24 mouse cellular contexts compared by ENCODE assay signal in genomic region chr4:149578085-149578681, GRCm38 (mm10). TPM values are rescaled to one million over a fixed set of nuclear protein-coding genes. Genes with fewer than 3 reads are reported as not detected.
A peak's percentile ranks its signal among the peaks of the same experiment; 100 is the strongest.
DNase-seq lines count a peak whose midpoint lies in the region; ATAC-seq lines count a peak whose summit lies in the region.
"Had no signal": no experiment of that assay in that cellular context is flagged by ENCODE, and none has a peak within 500 bp of the region (broad histone marks: within the 10 kb centered on the region; RNA-seq: fewer than 3 reads in every experiment).

No protein-coding gene starts in this region.

- WGBS in embryonic facial prominence, embryonic 12.5 days: 71% methylated on average over 13 of the region's 13 CpGs
- 81% methylated on average over 13 of the region's 13 CpGs for WGBS in embryonic facial prominence, embryonic 10.5 days
- 63% methylated on average over 13 of the region's 13 CpGs for WGBS in hindbrain, embryonic 14.5 days
- WGBS in hindbrain, embryonic 10.5 days: 81% methylated on average over 13 of the region's 13 CpGs
- 53% methylated on average over 13 of the region's 13 CpGs for WGBS in neural tube, embryonic 13.5 days

- H3K36me3 ChIP-seq in embryonic facial prominence, embryonic 12.5 days: no peaks in the 10 kb centered on the region
- no peaks in the 10 kb centered on the region for H3K36me3 ChIP-seq in embryonic facial prominence, embryonic 10.5 days (replicated peaks)
- H3K36me3 ChIP-seq in hindbrain, embryonic 14.5 days (replicated peaks; ENCODE audit: control insufficient read depth, insufficient read depth): no peaks in the 10 kb centered on the region
- no peaks in the 10 kb centered on the region for H3K36me3 ChIP-seq in hindbrain, embryonic 10.5 days
- H3K36me3 ChIP-seq in neural tube, embryonic 13.5 days: no peaks in the 10 kb centered on the region
- H3K36me3 ChIP-seq: heart, embryonic 13.5 days; liver, embryonic 12.5 days; midbrain, embryonic 12.5 days had no signal

- DNase-seq in embryonic facial prominence, embryonic 10.5 days (ENCODE audit: low spot score): no peak
- no peak for DNase-seq in hindbrain, embryonic 14.5 days (ENCODE audit: low spot score)
- DNase-seq in hindbrain, embryonic 10.5 days (ENCODE audit: low spot score): no peak
- no peak for DNase-seq in neural tube, embryonic 10.5 days (ENCODE audit: extremely low spot score, low spot score)
- no peak for DNase-seq in ovary, postnatal 10 days (ENCODE audit: low spot score)
- DNase-seq: adrenal gland, postnatal 14 days; cerebellum, adult 11-12 months; cerebellum, postnatal 36 days; gastrocnemius, postnatal 14 days; heart, adult 18-20 months; kidney, adult 8-10 months; kidney, postnatal 14 days; lung, adult 2 months; lung, postnatal 36 days; right cerebral cortex, postnatal 14 days; spleen, adult 18-20 months; thymus, postnatal 25 days had no signal

- H3K4me2 ChIP-seq in embryonic facial prominence, embryonic 12.5 days (replicated peaks): no peak overlapping the region
- H3K4me2 ChIP-seq in hindbrain, embryonic 14.5 days (replicated peaks): no peak overlapping the region
- H3K4me2 ChIP-seq in neural tube, embryonic 13.5 days: no peak overlapping the region
- H3K4me2 ChIP-seq: heart, embryonic 13.5 days; liver, embryonic 12.5 days; midbrain, embryonic 12.5 days had no signal

- ATAC-seq in embryonic facial prominence, embryonic 12.5 days (ENCODE audit: insufficient number of reproducible peaks, insufficient read depth, low FRiP score, low TSS enrichment): no peak
- 0 out of 2 replicates have a peak, but pooled peaks have one; percentile 9 for ATAC-seq in hindbrain, embryonic 14.5 days (ENCODE audit: low FRiP score)
- ATAC-seq in neural tube, embryonic 13.5 days (ENCODE audit: low read depth): peak; percentile 30; the same call in 1 of the 2 replicates
- ATAC-seq: CD4-positive, CD25-positive, alpha-beta regulatory T cell, adult 4 months; liver, embryonic 12.5 days; Patski had no signal

- peaks cover 8% of the 10 kb centered on the region; the same call in 1 of the 2 replicates for H3K4me1 ChIP-seq in embryonic facial prominence, embryonic 12.5 days
- peaks cover 27% of the 10 kb centered on the region for H3K4me1 ChIP-seq in embryonic facial prominence, embryonic 10.5 days
- peaks cover 26% of the 10 kb centered on the region for H3K4me1 ChIP-seq in hindbrain, embryonic 14.5 days (replicated peaks; ENCODE audit: control insufficient read depth, insufficient read depth, low read length)
- peaks cover 31% of the 10 kb centered on the region for H3K4me1 ChIP-seq in hindbrain, embryonic 10.5 days (replicated peaks)
- H3K4me1 ChIP-seq in neural tube, embryonic 13.5 days (replicated peaks): peaks cover 47% of the 10 kb centered on the region
- H3K4me1 ChIP-seq: liver, embryonic 12.5 days had no signal

- H3K27me3 ChIP-seq in embryonic facial prominence, embryonic 12.5 days: peaks cover 15% of the 10 kb centered on the region; the same call in 1 of the 2 replicates
- H3K27me3 ChIP-seq in embryonic facial prominence, embryonic 10.5 days (replicated peaks; ENCODE audit: low read depth, poor library complexity, severe bottlenecking): peaks cover 67% of the 10 kb centered on the region
- H3K27me3 ChIP-seq in hindbrain, embryonic 14.5 days (ENCODE audit: control insufficient read depth, insufficient read depth, low read length): no peaks in the 10 kb centered on the region
- peaks cover 15% of the 10 kb centered on the region for H3K27me3 ChIP-seq in hindbrain, embryonic 10.5 days (ENCODE audit: insufficient read depth, poor library complexity, severe bottlenecking)
- H3K27me3 ChIP-seq in neural tube, embryonic 13.5 days: no peaks in the 10 kb centered on the region
- H3K27me3 ChIP-seq: Patski had no signal

- H3K27ac ChIP-seq in embryonic facial prominence, embryonic 12.5 days: 0 out of 2 replicates have a peak overlapping the region, but pooled peaks have one; percentile 1
- H3K27ac ChIP-seq in embryonic facial prominence, embryonic 10.5 days (replicated peaks): no peak overlapping the region
- peak overlapping the region; percentile 71 for H3K27ac ChIP-seq in hindbrain, embryonic 14.5 days
- no peak overlapping the region for H3K27ac ChIP-seq in hindbrain, embryonic 10.5 days
- peak overlapping the region; percentile 6; the same call in 1 of the 2 replicates for H3K27ac ChIP-seq in neural tube, embryonic 13.5 days (replicated peaks)
- H3K27ac ChIP-seq: heart, embryonic 13.5 days; liver, embryonic 12.5 days had no signal

- H3K4me3 ChIP-seq in embryonic facial prominence, embryonic 12.5 days: no peak overlapping the region
- H3K4me3 ChIP-seq in embryonic facial prominence, embryonic 10.5 days: no peak overlapping the region
- no peak overlapping the region for H3K4me3 ChIP-seq in hindbrain, embryonic 14.5 days (replicated peaks; ENCODE audit: low read length)
- no peak overlapping the region for H3K4me3 ChIP-seq in hindbrain, embryonic 10.5 days
- no peak overlapping the region for H3K4me3 ChIP-seq in neural tube, embryonic 13.5 days
- H3K4me3 ChIP-seq: heart, embryonic 13.5 days; liver, embryonic 12.5 days; midbrain, embryonic 12.5 days had no signal

- H3K9ac ChIP-seq in embryonic facial prominence, embryonic 12.5 days: no peak overlapping the region
- no peak overlapping the region for H3K9ac ChIP-seq in hindbrain, embryonic 14.5 days
- no peak overlapping the region for H3K9ac ChIP-seq in neural tube, embryonic 13.5 days
- H3K9ac ChIP-seq: heart, embryonic 13.5 days; liver, embryonic 12.5 days had no signal

- no peaks in the 10 kb centered on the region for H3K9me3 ChIP-seq in embryonic facial prominence, embryonic 12.5 days
- no peaks in the 10 kb centered on the region for H3K9me3 ChIP-seq in embryonic facial prominence, embryonic 10.5 days
- no peaks in the 10 kb centered on the region for H3K9me3 ChIP-seq in hindbrain, embryonic 14.5 days (ENCODE audit: control insufficient read depth, low read length)
- H3K9me3 ChIP-seq in hindbrain, embryonic 10.5 days: no peaks in the 10 kb centered on the region
- H3K9me3 ChIP-seq in neural tube, embryonic 13.5 days: no peaks in the 10 kb centered on the region
- H3K9me3 ChIP-seq: heart, embryonic 13.5 days; liver, embryonic 12.5 days; midbrain, embryonic 12.5 days had no signal

RNA-seq across cellular contexts. Expression of gene Clstn1, which starts 8.1 kb away (rescaled TPM):
- polyA plus RNA-seq in embryonic facial prominence, embryonic 12.5 days (2016; fragmentation: Nextera tagmentation; extraction: Ambion mirVana): 68.1 and 75.7 TPM in 2 replicates
- polyA plus RNA-seq in embryonic facial prominence, embryonic 10.5 days (2016; fragmentation: Nextera tagmentation; extraction: Ambion mirVana): 39.6 and 44.2 TPM in 2 replicates
- 147 and 154 TPM in 2 replicates for polyA plus RNA-seq in hindbrain, embryonic 14.5 days (2014; fragmentation: Nextera tagmentation; extraction: Ambion mirVana)
- 36.0 and 57.4 TPM in 2 replicates for polyA plus RNA-seq in hindbrain, embryonic 10.5 days (2016; fragmentation: Nextera tagmentation; extraction: Ambion mirVana)
- 131 and 142 TPM in 2 replicates for polyA plus RNA-seq in neural tube, embryonic 13.5 days (2015; fragmentation: Nextera tagmentation; extraction: Ambion mirVana)

Comparison
In these comparisons a context has a peak if more than half of its experiments do, and no peak if none do; other contexts are left out.
1. H3K27ac ChIP-seq: peak in embryonic facial prominence, embryonic 12.5 days (single experiment), hindbrain, embryonic 14.5 days (single experiment) and neural tube, embryonic 13.5 days (single experiment); none in embryonic facial prominence, embryonic 10.5 days (single experiment) and hindbrain, embryonic 10.5 days (single experiment).